Mouse (Mus musculus): ENCODE measurements around the gene Olfr894.

Olfr894 gene
- long read RNA-seq, experiment 1 = 0 reads
- long read RNA-seq, experiment 2 = 0 reads

GRCm38 (mm10) chr9:38217755-38218154 lies at the start of gene Olfr894:
TSS of gene Olfr894 (plus strand) at chr9:38218055.
- intact Hi-C loops (cut with DNase I) = no loop called here

- intact Hi-C loops (cut with DNase I) = loop anchor here (5.0 kb wide), 1 partner anchor 114 kb away; no protein-coding TSS in a partner anchor
Measured at GRCm38 (mm10) chr9:38168341-38168740, 49.5 kb upstream of the Olfr894 start.

DNA sequence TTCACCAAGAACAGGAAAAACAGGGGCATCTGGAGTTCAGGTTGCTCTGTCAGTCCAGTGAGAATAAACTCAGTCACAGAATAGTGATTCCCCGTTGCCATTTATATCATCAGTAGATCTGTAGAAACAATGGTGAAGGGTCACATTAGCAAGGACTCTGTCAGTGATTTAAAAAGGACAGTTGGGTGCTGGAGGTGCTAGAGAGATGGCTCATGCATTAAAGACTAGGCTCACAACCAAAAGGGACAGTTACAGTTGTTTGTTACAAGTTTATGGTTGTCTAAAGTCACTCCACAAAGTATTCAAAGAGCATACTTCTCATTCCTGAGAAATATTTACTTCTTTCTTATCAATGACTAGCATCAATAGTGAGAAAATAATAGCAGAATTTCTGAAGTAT lies 37.1 kb upstream of the Olfr894 start, which contains the start of gene Olfr891:
Gene Olfr891 (minus strand): TSS at position 101 of the 400 bp plus-strand sequence.
- intact Hi-C loops (cut with DNase I) = no loop called here

DNA sequence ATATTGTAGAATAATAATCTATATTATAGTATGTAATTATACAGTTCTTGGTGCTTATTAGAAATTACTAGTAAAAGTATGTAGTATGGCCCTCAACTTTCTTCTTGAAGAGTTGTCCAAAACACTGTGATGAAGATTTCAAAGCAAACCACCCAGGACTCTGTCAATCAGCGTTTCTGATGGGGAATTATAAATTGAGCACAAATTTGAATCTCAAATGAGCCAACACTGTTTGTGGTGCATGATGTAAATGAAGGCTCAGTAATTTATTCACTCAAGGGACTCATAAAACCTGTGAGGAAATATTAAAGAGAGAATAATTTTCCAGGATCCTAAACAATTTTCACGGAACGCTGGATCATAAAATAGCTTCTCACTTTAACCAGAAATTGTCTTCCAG lies 9.8 kb upstream of the Olfr894 start, which contains the start of gene Olfr893:
Gene Olfr893 (plus strand): TSS at position 301 of the 400 bp plus-strand sequence.
- intact Hi-C loops (cut with DNase I) = no loop called here

GRCm38 (mm10) chr9:38252474-38252873 lies 34.6 kb downstream of the Olfr894 start, which contains the start of gene Olfr143:
TSS of gene Olfr143 (plus strand) at chr9:38252774.
- intact Hi-C loops (cut with DNase I) = no loop called here

- intact Hi-C loops (cut with DNase I) = no loop called here
Measured at GRCm38 (mm10) chr9:38267551-38267950, 49.7 kb downstream of the Olfr894 start, which contains the start of gene Olfr895. TSS of gene Olfr895 (plus strand) at chr9:38267851.

All from adrenal gland (tissue).